Mouse (Mus musculus) brown adipose tissue, adult 24 weeks (tissue): ENCODE measurements around the gene BC049715. TPM values are rescaled to one million over a fixed set of nuclear protein-coding genes. Genes with fewer than 3 reads are reported as not detected.
"Not testable (repeated sequence)": the region's sequence is repeated elsewhere in the genome, so short reads cannot be mapped to it uniquely, and the experiment has no call there.

Experiments
- H3K27ac ChIP-seq: fragments of 200-500 bp; replicated peaks from 2 replicates; pipeline ENCODE4 v1.5.1; 2012; ENCODE audit warnings: low read depth, mild to moderate bottlenecking, low read length
- H3K4me1 ChIP-seq: fragments of 200-500 bp; 2 replicates; pipeline ENCODE4 v1.6.1; 2012; ENCODE audit warnings: low read length, mixed read lengths; ENCODE audit not compliant: control insufficient read depth, insufficient read depth, insufficient read length
- H3K4me3 ChIP-seq: fragments of 200-500 bp; 2 replicates; pipeline ENCODE4 v1.5.1; 2012; ENCODE audit warnings: low read depth, mild to moderate bottlenecking, low read length, moderate library complexity; ENCODE audit not compliant: insufficient read depth
- polyA plus RNA-seq: library from polyadenylated mRNA; stranded (reverse); fragments of >200 nt; gene quantifications from 2 replicates; pipeline ENCODE4 v1.2.4, GENCODE M21; 2012; ENCODE audit not compliant: missing spikeins, insufficient read depth, insufficient read length

BC049715 gene
- polyA plus RNA-seq, result not detected in 2 replicates

- Histone ChIP-seq H3K4me3 (peak within 1 kb of the TSS; percentile 95), H3K27ac (peak within 1 kb of the TSS; percentile 89), H3K4me1 (no peaks in the 10 kb centered on the region; the same call in 1 of the 2 replicates)
These were observed at the start of gene BC049715 for GRCm38 (mm10) chr6:136827516-136827880. BC049715 (plus strand) TSS chr6:136827626.

DNA sequence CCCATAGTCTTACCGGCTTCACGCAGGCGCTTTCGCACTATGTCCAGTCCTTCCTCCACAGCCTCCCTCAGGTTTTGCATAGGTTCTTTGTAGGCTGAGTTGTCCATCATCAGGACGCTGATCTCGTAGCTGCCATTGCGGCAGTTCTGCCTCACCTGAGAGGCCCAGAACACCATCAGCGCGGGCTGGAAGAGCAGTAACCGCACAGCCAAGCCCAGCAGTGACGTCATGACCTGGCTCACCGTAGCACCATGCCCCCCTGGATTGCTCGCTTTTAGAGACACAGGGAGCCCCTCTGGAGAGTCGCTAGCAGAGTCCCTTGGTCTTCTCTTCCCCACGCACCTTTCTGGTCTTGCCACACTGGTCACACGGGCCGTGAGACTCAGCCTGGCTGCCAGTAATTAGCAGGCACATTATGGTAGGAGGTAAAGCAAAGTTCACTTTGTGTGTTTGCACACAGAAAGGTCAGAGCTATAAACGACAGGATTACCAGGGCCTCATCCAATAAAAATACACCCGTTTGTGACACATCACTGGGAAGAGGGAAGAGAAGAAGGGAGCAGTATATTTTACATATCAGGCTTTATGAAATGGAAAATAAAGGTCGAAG lies 45.9 kb upstream of the BC049715 start, which contains the start of gene Gucy2c:
Gene Gucy2c, minus strand, starts transcription at position 389 of the 610 bp plus-strand sequence.
- Histone ChIP-seq H3K4me1 (no peaks in the 10 kb centered on the region), H3K27ac (no peak within 1 kb of the TSS), H3K4me3 (no peak within 1 kb of the TSS)

- H3K4me1 ChIP-seq, result no peaks in the 10 kb centered on the region
These were observed 45.3 kb upstream of the BC049715 start for GRCm38 (mm10) chr6:136782146-136782545.

DNA sequence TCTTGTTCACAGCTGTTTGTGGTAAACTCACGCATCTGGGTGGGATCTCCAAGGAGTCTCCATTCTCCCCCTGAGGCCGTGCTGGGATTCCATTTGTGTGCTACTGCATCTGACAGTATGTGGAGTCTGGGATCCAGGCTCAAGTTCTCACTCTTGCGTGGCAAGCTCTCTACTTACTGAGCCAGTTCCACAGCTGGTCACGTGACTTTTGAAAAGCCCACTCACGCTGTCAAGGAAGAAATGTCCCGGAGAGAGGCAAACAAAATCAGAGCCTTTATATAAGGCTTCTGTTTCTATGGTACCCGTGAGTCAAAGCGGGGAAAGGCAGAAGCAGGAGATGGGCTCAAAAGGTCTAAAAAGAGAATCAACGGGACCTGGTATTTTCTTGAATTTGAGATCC lies 44.7 kb upstream of the BC049715 start:
- Histone ChIP-seq H3K27ac (no peak overlapping the region), H3K4me3 (no peak overlapping the region), H3K4me1 (no peaks in the 10 kb centered on the region)

More at GRCm38 (mm10) chr6:136782146-136782545, 45.3 kb upstream of the BC049715 start:
- H3K27ac ChIP-seq, result no peak overlapping the region
- H3K4me3 ChIP-seq, result no peak overlapping the region

- Histone ChIP-seq H3K4me3 (no peak overlapping the region), H3K4me1 (peaks cover 3% of the 10 kb centered on the region), H3K27ac (no peak overlapping the region)
These were observed 37.9 kb upstream of the BC049715 start for GRCm38 (mm10) chr6:136789391-136789971.

DNA sequence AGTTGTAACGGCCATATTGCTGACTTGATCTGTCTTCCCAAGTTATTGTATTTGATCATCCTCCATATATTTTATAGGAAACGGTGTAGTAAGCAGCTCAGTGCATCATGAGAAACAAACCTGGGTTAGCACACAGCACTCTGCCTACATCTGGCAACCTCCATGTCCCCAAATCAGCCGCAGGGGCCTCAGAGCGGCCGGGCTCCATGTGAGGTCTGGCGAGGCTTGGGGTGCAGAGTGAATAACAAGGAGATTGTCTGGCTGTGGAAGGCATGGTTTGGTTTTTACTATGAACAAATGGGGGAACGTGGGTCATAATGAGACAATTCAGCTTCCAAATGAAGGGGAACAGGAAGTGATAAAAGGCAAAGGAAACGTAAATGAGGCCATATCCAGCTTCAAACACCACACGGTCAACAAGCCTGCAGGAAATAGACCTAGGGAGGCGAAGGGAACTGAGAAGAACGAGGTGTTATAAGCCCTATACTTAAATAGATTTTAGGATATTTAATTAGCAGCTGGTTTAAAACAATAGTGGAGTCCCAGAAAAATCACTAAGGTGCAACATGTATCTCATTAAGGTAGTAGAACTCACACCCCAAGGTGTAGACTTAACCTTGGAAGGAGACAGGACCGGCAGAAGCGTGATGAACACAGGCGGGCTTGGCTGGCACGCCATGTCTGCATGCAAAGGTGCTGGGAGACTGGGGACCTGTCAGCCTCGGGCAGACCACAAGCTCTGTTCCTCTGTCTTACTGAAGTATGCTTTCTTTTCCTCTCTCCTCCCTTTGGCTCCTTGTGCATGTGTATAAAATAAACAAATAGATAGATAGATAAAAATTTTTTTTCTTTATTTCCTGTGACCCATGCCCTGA lies 34.3 kb upstream of the BC049715 start:
- no peak overlapping the region for H3K4me3 ChIP-seq
- no peak overlapping the region for H3K27ac ChIP-seq
- peaks cover 3% of the 10 kb centered on the region for H3K4me1 ChIP-seq

- no peak overlapping the region for H3K27ac ChIP-seq
- peak overlapping the region; percentile 39; the same call in 1 of the 2 replicates for H3K4me3 ChIP-seq
- H3K4me1 ChIP-seq, result peaks cover 3% of the 10 kb centered on the region
These were observed 33.4 kb upstream of the BC049715 start for GRCm38 (mm10) chr6:136793831-136794525.

DNA sequence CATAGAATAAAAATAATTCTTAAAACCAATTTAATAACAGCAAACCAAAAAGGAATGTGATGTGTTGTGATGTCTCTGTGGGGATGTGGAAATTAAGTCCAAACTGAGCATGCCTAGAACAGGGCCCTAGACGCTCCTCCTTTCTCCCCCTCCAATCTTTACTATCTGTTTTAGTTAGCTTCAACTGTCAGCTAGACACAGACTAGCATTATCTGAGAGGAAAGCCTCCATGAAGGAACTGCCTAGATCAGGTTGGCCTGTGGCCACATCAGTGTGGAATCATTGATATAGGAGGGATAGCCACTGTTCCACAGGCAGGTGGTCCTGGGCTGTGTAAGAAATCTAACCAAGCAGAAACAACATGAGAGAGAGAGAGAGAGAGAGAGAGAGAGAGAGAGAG lies 32.3 kb upstream of the BC049715 start:
- Histone ChIP-seq H3K27ac (no peak overlapping the region), H3K4me1 (peaks cover 3% of the 10 kb centered on the region), H3K4me3 (no peak overlapping the region)

GRCm38 (mm10) chr6:136795850-136796249 lies 31.6 kb upstream of the BC049715 start:
- Histone ChIP-seq H3K4me1 (peaks cover 3% of the 10 kb centered on the region), H3K27ac (no peak overlapping the region), H3K4me3 (no peak overlapping the region)

GRCm38 (mm10) chr6:136797874-136798693 lies 29.3 kb upstream of the BC049715 start:
- H3K4me3 ChIP-seq, result not testable (repeated sequence)

DNA sequence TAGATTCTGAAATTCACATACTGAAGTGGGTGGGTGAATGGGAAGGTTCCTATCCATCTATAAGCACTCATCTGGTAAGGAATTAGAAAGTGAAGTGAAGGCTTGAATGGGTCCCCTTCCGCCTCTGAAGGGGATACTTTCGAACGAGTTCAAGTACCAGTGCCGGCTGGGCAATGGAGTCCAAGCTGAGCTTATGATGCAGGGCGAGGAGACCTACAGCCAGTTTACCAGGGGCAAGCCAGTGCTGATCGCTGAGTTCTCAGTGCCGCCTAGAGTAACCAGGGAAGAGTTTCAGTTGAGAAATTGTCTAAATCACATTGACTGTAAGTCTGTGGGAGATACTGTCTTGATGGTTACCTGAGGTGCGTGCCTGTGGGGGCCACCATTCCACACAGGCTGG lies 26.7 kb upstream of the BC049715 start:
- Histone ChIP-seq H3K4me3 (no peak overlapping the region), H3K27ac (no peak overlapping the region), H3K4me1 (peaks cover 3% of the 10 kb centered on the region; the same call in 1 of the 2 replicates)

More at GRCm38 (mm10) chr6:136797874-136798693, 29.3 kb upstream of the BC049715 start:
- not testable (repeated sequence) for H3K27ac ChIP-seq, H3K4me1 ChIP-seq

DNA sequence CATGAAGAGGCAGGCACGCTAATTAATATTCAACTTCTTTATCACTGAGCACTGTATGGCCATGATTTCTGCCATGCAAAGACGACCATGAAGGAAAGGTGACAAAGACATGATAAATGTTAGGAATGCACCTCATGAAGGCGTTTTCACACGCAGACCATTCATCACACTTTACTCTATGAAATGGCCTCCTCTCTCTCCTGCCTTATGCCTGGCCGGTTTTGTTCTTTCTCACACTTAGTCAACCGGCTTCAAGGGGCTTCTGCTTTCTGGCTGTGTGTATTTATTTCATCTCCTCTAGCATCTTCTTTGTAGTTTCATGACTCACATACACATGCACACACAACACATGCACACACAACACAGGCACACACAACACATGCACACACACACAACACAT lies 26.2 kb upstream of the BC049715 start:
- no peak overlapping the region for H3K4me3 ChIP-seq
- H3K4me1 ChIP-seq, result peaks cover 3% of the 10 kb centered on the region; the same call in 1 of the 2 replicates
- H3K27ac ChIP-seq, result no peak overlapping the region

DNA sequence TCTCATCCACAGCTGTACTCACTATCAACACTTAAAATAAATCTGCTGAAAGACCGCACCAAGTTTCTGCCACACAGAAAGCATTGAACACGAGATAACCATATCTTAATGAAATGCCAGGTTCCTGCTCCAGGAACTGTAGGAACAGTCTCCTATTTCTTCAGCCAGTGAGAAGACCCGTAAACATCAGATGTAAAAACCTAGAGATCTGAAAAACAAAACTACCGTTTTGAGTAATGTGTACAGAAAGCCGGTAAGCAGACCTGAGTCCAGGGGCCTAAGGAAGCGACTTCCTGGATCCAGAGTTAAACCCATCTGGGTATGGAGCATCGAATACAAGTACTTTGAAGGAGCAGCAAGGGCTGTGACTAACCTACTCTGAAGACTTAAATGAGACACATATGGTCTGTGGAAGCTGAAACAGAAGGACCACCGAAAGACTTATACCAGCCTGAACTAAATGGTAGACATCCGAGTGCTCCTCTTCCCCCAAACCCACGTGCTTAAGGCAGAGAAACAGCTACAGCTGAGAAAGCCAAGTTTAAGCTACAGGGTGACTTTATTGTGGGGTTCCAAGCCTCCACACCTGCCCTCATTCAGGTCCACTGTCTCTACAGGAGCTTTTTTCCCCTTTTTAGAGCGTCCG lies 24.2 kb upstream of the BC049715 start:
- Histone ChIP-seq H3K27ac (no peak overlapping the region), H3K4me3 (peak overlapping the region; percentile 70), H3K4me1 (peaks cover 3% of the 10 kb centered on the region; the same call in 1 of the 2 replicates)
